Mouse (Mus musculus) bone marrow macrophage, adult 2 months (primary cell): ENCODE data around the gene Gm20388. TPM values are rescaled to one million over a fixed set of nuclear protein-coding genes. Genes with fewer than 3 reads are reported as not detected.

Source experiments
- H3K27ac ChIP-seq: 2 replicates; pipeline ENCODE4 v1.5.1; 2012; ENCODE audit warnings: low read depth, low read length; ENCODE audit not compliant: insufficient read depth
- H3K4me1 ChIP-seq: 2 replicates; pipeline ENCODE4 v1.6.1; 2012; ENCODE audit warnings: low read length; ENCODE audit not compliant: control insufficient read depth, insufficient read depth
- H3K4me3 ChIP-seq: 2 replicates; pipeline ENCODE4 v1.5.1; 2012; ENCODE audit warnings: mild to moderate bottlenecking, low read length, moderate library complexity; ENCODE audit not compliant: insufficient read depth
- CTCF ChIP-seq: IDR thresholded peaks from 2 replicates; pipeline ENCODE4 v1.5.1; 2012; ENCODE audit warnings: low read depth, mild to moderate bottlenecking, low read length, moderate library complexity
- POLR2A ChIP-seq: IDR thresholded peaks from 2 replicates; pipeline ENCODE4 v1.6.1; 2012; ENCODE audit warnings: mild to moderate bottlenecking, low read depth, low read length, borderline replicate concordance
- polyA plus RNA-seq: library from polyadenylated mRNA; stranded (reverse); fragments of >200 nt; gene quantifications from 2 replicates; pipeline ENCODE4 v1.2.4, GENCODE M21; 2012; ENCODE audit not compliant: missing spikeins, insufficient read depth, insufficient read length

Gene Gm20388
- polyA plus RNA-seq, 1 experiment, result 32.7 TPM

- Histone ChIP-seq H3K4me3 (no peak overlapping the region), H3K27ac (no peak overlapping the region), H3K4me1 (no peaks in the 10 kb centered on the region)
- TF ChIP-seq CTCF (no peak), POLR2A (no peak)
These were observed 2729.0 kb downstream of the Gm20388 start for GRCm38 (mm10) chr8:122639521-122640248.

DNA sequence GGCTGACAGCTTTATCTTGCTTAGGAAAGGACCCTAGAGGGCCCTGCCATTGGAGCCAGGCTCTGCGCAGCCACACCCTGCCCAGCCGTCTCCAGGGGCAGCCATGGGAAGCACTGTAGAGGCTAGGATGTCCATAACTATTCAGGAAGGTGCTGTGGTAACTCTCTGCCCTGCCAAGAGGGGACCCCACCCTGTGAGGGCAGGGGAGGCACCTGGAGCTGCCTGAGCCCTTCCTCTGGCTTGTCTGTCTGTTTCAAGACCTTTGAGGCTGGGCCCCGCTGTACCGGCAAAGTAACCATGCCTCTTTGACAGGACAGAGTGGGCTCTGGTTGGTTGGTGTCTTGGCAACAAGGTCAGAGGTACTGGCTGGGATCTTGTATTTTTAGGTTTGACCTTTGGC, 2730.2 kb downstream of the Gm20388 start:
- Histone ChIP-seq H3K4me1 (no peaks in the 10 kb centered on the region), H3K4me3 (no peak overlapping the region), H3K27ac (no peak overlapping the region)
- TF ChIP-seq POLR2A, result no peak

DNA sequence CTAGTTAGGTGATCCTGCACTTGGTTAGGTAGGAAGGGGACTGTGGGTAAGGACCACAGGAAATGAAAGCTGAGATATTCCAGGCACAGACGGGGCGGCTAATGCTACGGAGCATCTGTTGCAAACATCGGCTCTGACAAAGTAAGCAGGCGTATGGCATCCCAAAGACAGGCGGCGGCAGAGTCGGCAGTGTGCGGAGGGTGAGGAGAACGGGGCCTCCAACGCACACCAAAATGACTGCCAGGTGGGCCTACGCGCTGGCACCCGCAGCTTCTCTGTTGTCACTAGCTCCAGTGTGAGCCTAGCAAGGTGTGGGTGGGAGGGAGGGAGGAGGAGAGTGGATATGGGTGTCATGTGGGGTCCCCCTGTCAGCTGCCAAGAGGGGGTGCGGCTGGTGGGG, 2730.8 kb downstream of the Gm20388 start:
- H3K27ac ChIP-seq, result no peak overlapping the region
- TF ChIP-seq CTCF, result no peak
- no peak for TF ChIP-seq POLR2A
- no peak overlapping the region for H3K4me3 ChIP-seq
- no peaks in the 10 kb centered on the region for H3K4me1 ChIP-seq

DNA sequence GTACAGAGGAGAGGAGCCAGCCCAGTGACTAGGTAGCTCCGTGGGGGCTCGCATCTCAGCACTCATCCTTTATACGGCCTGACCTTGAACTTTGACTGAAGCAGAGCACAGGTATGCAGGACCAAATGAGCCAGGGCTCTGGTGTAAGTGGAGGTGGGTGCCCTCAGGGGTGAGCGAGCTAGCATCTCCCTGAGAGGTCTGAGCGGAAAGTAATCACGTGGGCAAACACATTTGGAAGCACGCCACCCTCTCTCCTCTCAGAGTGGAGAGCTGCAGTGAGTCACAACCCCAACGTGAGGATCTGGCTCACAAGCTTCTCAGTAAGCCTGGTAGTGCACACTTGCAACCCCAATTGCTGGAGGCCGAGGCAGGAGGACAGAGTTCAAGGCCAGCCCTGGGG, 2731.4 kb downstream of the Gm20388 start:
- no peak for TF ChIP-seq POLR2A
- H3K4me1 ChIP-seq, result no peaks in the 10 kb centered on the region
- H3K27ac ChIP-seq, result no peak overlapping the region
- no peak overlapping the region for H3K4me3 ChIP-seq

DNA sequence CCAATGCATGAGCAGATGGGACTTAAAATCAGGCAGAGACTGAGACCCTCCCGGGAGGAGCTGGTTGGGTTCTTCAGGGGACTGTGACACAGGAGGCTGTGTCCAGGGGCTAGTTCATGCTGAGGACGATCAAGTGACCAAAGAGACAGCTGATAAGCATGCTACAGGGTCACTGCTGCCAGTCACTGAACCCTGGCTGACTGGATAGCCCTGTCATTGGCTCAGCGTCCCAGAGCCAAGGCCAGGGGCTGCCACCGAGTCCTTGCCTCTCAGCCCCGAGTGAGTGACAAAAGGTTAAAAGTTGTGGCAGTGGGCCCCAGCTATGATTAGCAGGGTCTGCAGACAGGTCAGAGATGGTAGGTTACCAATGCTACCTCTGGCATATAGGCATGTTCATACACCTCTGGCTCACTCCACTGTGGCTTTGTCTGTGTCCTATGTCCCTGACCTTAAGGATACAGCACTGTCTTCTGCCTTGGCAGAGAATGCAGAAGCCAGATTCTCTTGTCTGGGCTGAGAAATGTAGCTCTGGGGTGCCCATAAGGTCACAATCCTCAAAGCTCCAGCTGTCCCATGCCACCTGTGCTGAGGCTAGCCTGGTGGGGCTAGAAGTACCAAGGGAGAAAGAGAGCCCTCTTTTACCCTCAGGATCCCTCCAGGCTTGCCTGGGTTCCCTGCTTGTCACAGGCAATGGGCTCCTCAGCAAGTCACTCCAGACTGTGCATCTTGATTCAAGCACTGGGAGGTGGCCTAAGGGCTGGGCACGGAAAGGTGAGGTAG, 2733.7 kb downstream of the Gm20388 start:
- H3K4me1 ChIP-seq, result no peaks in the 10 kb centered on the region
- no peak overlapping the region for H3K27ac ChIP-seq
- TF ChIP-seq CTCF (no peak), POLR2A (no peak)
- no peak overlapping the region for H3K4me3 ChIP-seq

DNA sequence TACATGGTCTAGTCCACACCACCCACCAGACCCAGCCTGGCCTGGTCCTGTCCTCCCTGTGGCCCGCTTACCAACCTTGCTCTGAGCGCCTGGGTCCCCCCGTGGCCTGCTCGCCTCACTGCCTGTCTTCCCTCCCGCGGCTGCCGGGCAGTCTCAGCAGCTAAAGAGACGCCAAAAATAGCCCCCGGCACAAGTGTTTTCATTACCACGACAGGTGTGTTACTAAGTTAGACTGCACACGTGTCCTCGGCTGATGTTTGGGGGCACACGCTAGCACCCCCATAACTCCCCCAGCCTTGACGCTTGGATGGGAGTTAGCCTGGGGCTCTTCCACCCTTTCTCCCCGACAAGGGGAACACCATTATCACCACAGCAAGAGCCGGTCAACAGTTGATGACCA, 2735.7 kb downstream of the Gm20388 start:
- no peaks in the 10 kb centered on the region for H3K4me1 ChIP-seq
- TF ChIP-seq CTCF, result no peak
- no peak for TF ChIP-seq POLR2A
- no peak overlapping the region for H3K27ac ChIP-seq

DNA sequence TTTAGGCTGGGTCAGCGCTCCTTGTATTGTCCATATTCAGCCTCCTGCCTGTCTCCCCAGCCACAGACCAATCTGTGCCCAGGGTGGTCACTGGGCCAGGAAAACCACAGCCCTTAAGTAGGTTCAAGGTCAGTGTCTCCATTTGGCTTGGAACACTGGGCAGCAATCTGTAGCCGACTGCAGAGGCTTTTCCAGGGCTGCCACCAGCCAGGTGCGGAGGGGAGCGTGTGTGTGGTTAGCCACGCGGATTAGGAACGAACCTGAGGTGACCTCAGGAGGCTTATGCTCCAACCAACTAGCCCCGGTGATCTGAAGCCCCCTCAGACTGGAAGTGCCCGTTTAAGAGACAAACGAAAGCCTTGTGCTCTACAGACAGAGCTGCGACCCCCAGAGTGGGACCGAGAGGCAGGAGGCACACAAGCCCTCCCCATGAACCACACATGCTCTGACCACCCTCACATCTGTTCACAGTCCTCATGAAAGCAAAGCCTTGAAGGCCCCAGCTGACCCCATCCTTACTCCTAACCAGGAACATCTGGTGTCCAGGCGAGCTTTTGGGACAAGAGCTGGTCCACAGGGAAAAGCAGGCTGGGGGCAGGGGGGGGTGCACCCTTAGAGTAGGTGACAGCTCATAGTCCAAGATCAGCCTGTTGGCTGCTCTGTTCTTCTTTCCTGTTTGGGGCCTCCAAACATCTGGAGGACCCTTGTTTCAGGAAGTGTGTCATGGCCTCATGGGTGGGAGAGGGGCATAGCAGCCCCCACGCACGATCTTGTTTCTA, 2737.7 kb downstream of the Gm20388 start:
- no peak overlapping the region for H3K4me3 ChIP-seq

More for the DNA sequence above, 2735.7 kb downstream of the Gm20388 start:
- H3K4me3 ChIP-seq, result no peak overlapping the region

GRCm38 (mm10) chr8:122651326-122651921, 2740.8 kb downstream of the Gm20388 start:
- Histone ChIP-seq H3K4me1 (no peaks in the 10 kb centered on the region), H3K27ac (no peak overlapping the region), H3K4me3 (no peak overlapping the region)
- TF ChIP-seq POLR2A (no peak), CTCF (no peak)

More for the DNA sequence above, 2737.7 kb downstream of the Gm20388 start:
- Histone ChIP-seq H3K4me1 (no peaks in the 10 kb centered on the region), H3K27ac (no peak overlapping the region)
- no peak for TF ChIP-seq POLR2A
- TF ChIP-seq CTCF, result no peak

- Histone ChIP-seq H3K4me3 (no peak overlapping the region), H3K4me1 (no peaks in the 10 kb centered on the region), H3K27ac (no peak overlapping the region)
- TF ChIP-seq POLR2A (no peak), CTCF (no peak)
These were observed 2742.0 kb downstream of the Gm20388 start for GRCm38 (mm10) chr8:122652643-122653042.
